Mouse (Mus musculus): ENCODE data around the gene 9230102O04Rik. TPM values are rescaled to one million over a fixed set of nuclear protein-coding genes. Genes with fewer than 3 reads are reported as not detected.
A peak's percentile ranks its signal among the peaks of the same experiment; 100 is the strongest.

The 9230102O04Rik gene
- polyA plus RNA-seq, 1 experiment from 2014 or later = not detected

- 47% methylated on average over 13 of the region's 13 CpGs for WGBS
These were observed 36.3 kb downstream of the 9230102O04Rik start for GRCm38 (mm10) chr2:9852851-9853576.

DNA sequence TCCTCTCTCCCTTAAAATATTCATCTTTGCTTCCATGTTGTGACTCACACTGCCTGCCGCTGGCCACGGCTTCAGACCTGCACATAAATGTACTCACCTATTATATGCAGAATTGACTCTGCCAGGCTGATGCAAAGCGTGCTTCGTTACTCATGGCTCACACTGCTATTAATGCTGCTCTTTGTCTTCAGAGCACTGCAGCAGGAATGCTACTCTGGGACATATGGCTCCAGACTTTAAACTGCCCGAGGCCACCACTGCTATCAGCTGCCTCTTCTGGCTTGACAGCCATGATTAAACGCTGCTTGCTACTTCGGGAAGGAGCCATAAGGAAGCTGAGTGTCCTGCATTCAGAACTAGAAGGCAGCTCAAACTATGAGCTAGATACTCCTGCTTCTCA lies 54.1 kb downstream of the 9230102O04Rik start:
- no peaks in the 10 kb centered on the region for H3K4me1 ChIP-seq
- H3K36me3 ChIP-seq = no peaks in the 10 kb centered on the region
- no peaks in the 10 kb centered on the region for H3K9me3 ChIP-seq
- H3K9ac ChIP-seq = no peak overlapping the region
- ATAC-seq (ENCODE audit: borderline replicate concordance, extremely low read depth, low FRiP score, low TSS enrichment) = no peak
- WGBS = 53% methylated on average over 7 of the region's 7 CpGs
- no peak overlapping the region for H3K4me2 ChIP-seq
- no peaks in the 10 kb centered on the region for H3K27me3 ChIP-seq
- H3K4me3 ChIP-seq = no peak overlapping the region
- no peak overlapping the region for H3K27ac ChIP-seq

More at GRCm38 (mm10) chr2:9852851-9853576, 36.3 kb downstream of the 9230102O04Rik start:
- Histone ChIP-seq H3K27ac (no peak overlapping the region), H3K9ac (no peak overlapping the region), H3K27me3 (no peaks in the 10 kb centered on the region), H3K4me1 (no peaks in the 10 kb centered on the region), H3K36me3 (no peaks in the 10 kb centered on the region), H3K9me3 (no peaks in the 10 kb centered on the region), H3K4me3 (no peak overlapping the region), H3K4me2 (no peak overlapping the region)
- peak; percentile 50 for ATAC-seq (ENCODE audit: borderline replicate concordance, extremely low read depth, low FRiP score, low TSS enrichment)

GRCm38 (mm10) chr2:9833712-9834111 lies 55.6 kb downstream of the 9230102O04Rik start:
- no peak overlapping the region for H3K4me3 ChIP-seq
- H3K4me1 ChIP-seq = no peaks in the 10 kb centered on the region
- H3K9ac ChIP-seq = no peak overlapping the region
- H3K4me2 ChIP-seq = no peak overlapping the region
- H3K9me3 ChIP-seq = no peaks in the 10 kb centered on the region
- no peaks in the 10 kb centered on the region for H3K36me3 ChIP-seq
- no peak overlapping the region for H3K27ac ChIP-seq
- ATAC-seq (ENCODE audit: borderline replicate concordance, extremely low read depth, low FRiP score, low TSS enrichment) = no peak
- WGBS = 61% methylated on average over 7 of the region's 7 CpGs
- H3K27me3 ChIP-seq = no peaks in the 10 kb centered on the region

Other genes with a start within 250 kb of the 9230102O04Rik start
- gene 4930412O13Rik, start 8.3 kb downstream of the 9230102O04Rik start, polyA plus RNA-seq (2015; fragmentation: Nextera tagmentation; extraction: Ambion mirVana) = not detected in 2 replicates
- gene Gata3, start 494 bp upstream of the 9230102O04Rik start, polyA plus RNA-seq (2015; fragmentation: Nextera tagmentation; extraction: Ambion mirVana) = 3.2 and 5.7 TPM in 2 replicates
- 12.6 and 12.9 TPM in 2 replicates for gene Taf3, start 159.1 kb upstream of the 9230102O04Rik start, polyA plus RNA-seq (2015; fragmentation: Nextera tagmentation; extraction: Ambion mirVana)
- 553 and 555 TPM in 2 replicates for gene Atp5c1, start 191.0 kb upstream of the 9230102O04Rik start, polyA plus RNA-seq (2015; fragmentation: Nextera tagmentation; extraction: Ambion mirVana)
- gene Kin, start 191.1 kb upstream of the 9230102O04Rik start, polyA plus RNA-seq (2015; fragmentation: Nextera tagmentation; extraction: Ambion mirVana) = 29.6 and 29.9 TPM in 2 replicates
- gene Itih2, start 241.9 kb upstream of the 9230102O04Rik start, polyA plus RNA-seq (2015; fragmentation: Nextera tagmentation; extraction: Ambion mirVana) = 2.9 and 4.1 TPM in 2 replicates

All from lung, embryonic 15.5 days (tissue).